Mouse (Mus musculus): ENCODE measurements around the gene Epor. TPM values are rescaled to one million over a fixed set of nuclear protein-coding genes. Genes with fewer than 3 reads are reported as not detected.

The Epor gene
- polyA plus RNA-seq, 1 experiment = 1.1 TPM

GRCm38 (mm10) chr9:21929208-21929607, 34.1 kb downstream of the Epor start:
- no peak for TF ChIP-seq CTCF (IDR thresholded peaks at IDR 0.05; ENCODE audit: low read depth, low read length)
- no peak for TF ChIP-seq POLR2A (IDR thresholded peaks at IDR 0.05; ENCODE audit: borderline replicate concordance, low read depth, low read length)
- Histone ChIP-seq H3K4me3 (ENCODE audit: insufficient read depth, low read length) (no peak overlapping the region), H3K4me1 (ENCODE audit: control insufficient read depth, insufficient read depth, low read length) (peaks cover 12% of the 10 kb centered on the region), H3K27ac (ENCODE audit: insufficient read depth, low read depth, low read length) (no peak overlapping the region)

- peak within 1 kb of the TSS; percentile 56 for H3K27ac ChIP-seq (ENCODE audit: insufficient read depth, low read depth, low read length)
- H3K4me1 ChIP-seq (ENCODE audit: control insufficient read depth, insufficient read depth, low read length) = peaks cover 25% of the 10 kb centered on the region
- peak within 1 kb of the TSS; percentile 68 for H3K4me3 ChIP-seq (ENCODE audit: insufficient read depth, low read length)
- TF ChIP-seq CTCF (IDR thresholded peaks at IDR 0.05; ENCODE audit: low read depth, low read length) = no peak
- no peak for TF ChIP-seq POLR2A (IDR thresholded peaks at IDR 0.05; ENCODE audit: borderline replicate concordance, low read depth, low read length)
These were observed 36.0 kb downstream of the Epor start, which contains the start of the genes Ccdc159 and Tmem205 for GRCm38 (mm10) chr9:21927208-21927753. Gene Ccdc159 (plus strand): TSS chr9:21927471. Gene Tmem205 (minus strand): TSS chr9:21927556.

GRCm38 (mm10) chr9:21926784-21927183, 36.5 kb downstream of the Epor start:
- peaks cover 25% of the 10 kb centered on the region for H3K4me1 ChIP-seq (ENCODE audit: control insufficient read depth, insufficient read depth, low read length)
- H3K4me3 ChIP-seq (ENCODE audit: insufficient read depth, low read length) = peak overlapping the region; percentile 68
- TF ChIP-seq POLR2A (IDR thresholded peaks at IDR 0.05; ENCODE audit: borderline replicate concordance, low read depth, low read length) = no peak
- TF ChIP-seq CTCF (IDR thresholded peaks at IDR 0.05; ENCODE audit: low read depth, low read length) = no peak
- H3K27ac ChIP-seq (ENCODE audit: insufficient read depth, low read depth, low read length) = peak overlapping the region; percentile 56

- H3K4me3 ChIP-seq (ENCODE audit: insufficient read depth, low read length) = peak overlapping the region; percentile 68
- TF ChIP-seq CTCF (IDR thresholded peaks at IDR 0.05; ENCODE audit: low read depth, low read length) (no peak), POLR2A (IDR thresholded peaks at IDR 0.05; ENCODE audit: borderline replicate concordance, low read depth, low read length) (no peak)
- no peak overlapping the region for H3K27ac ChIP-seq (ENCODE audit: insufficient read depth, low read depth, low read length)
- H3K4me1 ChIP-seq (ENCODE audit: control insufficient read depth, insufficient read depth, low read length) = peaks cover 25% of the 10 kb centered on the region
These were observed 37.2 kb downstream of the Epor start for GRCm38 (mm10) chr9:21926155-21926554.

GRCm38 (mm10) chr9:21925506-21925905, 37.8 kb downstream of the Epor start:
- Histone ChIP-seq H3K27ac (ENCODE audit: insufficient read depth, low read depth, low read length) (no peak overlapping the region), H3K4me1 (ENCODE audit: control insufficient read depth, insufficient read depth, low read length) (peaks cover 25% of the 10 kb centered on the region), H3K4me3 (ENCODE audit: insufficient read depth, low read length) (no peak overlapping the region)
- TF ChIP-seq POLR2A (IDR thresholded peaks at IDR 0.05; ENCODE audit: borderline replicate concordance, low read depth, low read length) (no peak), CTCF (IDR thresholded peaks at IDR 0.05; ENCODE audit: low read depth, low read length) (no peak)

GRCm38 (mm10) chr9:21925034-21925433, 38.3 kb downstream of the Epor start:
- no peak overlapping the region for H3K4me3 ChIP-seq (ENCODE audit: insufficient read depth, low read length)
- H3K4me1 ChIP-seq (ENCODE audit: control insufficient read depth, insufficient read depth, low read length) = peaks cover 25% of the 10 kb centered on the region
- TF ChIP-seq POLR2A (IDR thresholded peaks at IDR 0.05; ENCODE audit: borderline replicate concordance, low read depth, low read length) (no peak), CTCF (IDR thresholded peaks at IDR 0.05; ENCODE audit: low read depth, low read length) (no peak)
- no peak overlapping the region for H3K27ac ChIP-seq (ENCODE audit: insufficient read depth, low read depth, low read length)

GRCm38 (mm10) chr9:21924099-21924493, 39.2 kb downstream of the Epor start:
- Histone ChIP-seq H3K27ac (ENCODE audit: insufficient read depth, low read depth, low read length) (peak overlapping the region; percentile 56), H3K4me1 (ENCODE audit: control insufficient read depth, insufficient read depth, low read length) (peaks cover 25% of the 10 kb centered on the region), H3K4me3 (ENCODE audit: insufficient read depth, low read length) (no peak overlapping the region)
- TF ChIP-seq CTCF (IDR thresholded peaks at IDR 0.05; ENCODE audit: low read depth, low read length) (no peak), POLR2A (IDR thresholded peaks at IDR 0.05; ENCODE audit: borderline replicate concordance, low read depth, low read length) (no peak)

GRCm38 (mm10) chr9:21923490-21924098, 39.7 kb downstream of the Epor start:
- TF ChIP-seq CTCF (IDR thresholded peaks at IDR 0.05; ENCODE audit: low read depth, low read length) = no peak
- no peak for TF ChIP-seq POLR2A (IDR thresholded peaks at IDR 0.05; ENCODE audit: borderline replicate concordance, low read depth, low read length)
- Histone ChIP-seq H3K4me1 (ENCODE audit: control insufficient read depth, insufficient read depth, low read length) (peaks cover 25% of the 10 kb centered on the region), H3K4me3 (ENCODE audit: insufficient read depth, low read length) (no peak overlapping the region), H3K27ac (ENCODE audit: insufficient read depth, low read depth, low read length) (peak overlapping the region; percentile 56)

- Histone ChIP-seq H3K4me3 (ENCODE audit: insufficient read depth, low read length) (no peak overlapping the region), H3K4me1 (ENCODE audit: control insufficient read depth, insufficient read depth, low read length) (peaks cover 25% of the 10 kb centered on the region), H3K27ac (ENCODE audit: insufficient read depth, low read depth, low read length) (no peak overlapping the region)
- TF ChIP-seq POLR2A (IDR thresholded peaks at IDR 0.05; ENCODE audit: borderline replicate concordance, low read depth, low read length) = no peak
- no peak for TF ChIP-seq CTCF (IDR thresholded peaks at IDR 0.05; ENCODE audit: low read depth, low read length)
These were observed 40.3 kb downstream of the Epor start for GRCm38 (mm10) chr9:21923036-21923435.

- TF ChIP-seq POLR2A (IDR thresholded peaks at IDR 0.05; ENCODE audit: borderline replicate concordance, low read depth, low read length) (no peak), CTCF (IDR thresholded peaks at IDR 0.05; ENCODE audit: low read depth, low read length) (no peak)
- no peak overlapping the region for H3K4me3 ChIP-seq (ENCODE audit: insufficient read depth, low read length)
- no peak overlapping the region for H3K27ac ChIP-seq (ENCODE audit: insufficient read depth, low read depth, low read length)
- peaks cover 15% of the 10 kb centered on the region for H3K4me1 ChIP-seq (ENCODE audit: control insufficient read depth, insufficient read depth, low read length)
These were observed 44.5 kb downstream of the Epor start for GRCm38 (mm10) chr9:21918692-21919384.

Data from bone marrow macrophage, adult 2 months (primary cell).